Mouse (Mus musculus) naive thymus-derived CD4-positive, alpha-beta T cell, adult 2 months (primary cell): ENCODE results near the gene Sash3.

Experiments used
- DNase-seq: peaks from one replicate; pipeline ENCODE4 v3.0.0-alpha.2; 2011; ENCODE audit warnings: low read depth

Gene Sash3

GRCm38 (mm10) chrX:48140286-48140877 lies 5.9 kb upstream of the Sash3 start:
- peak; percentile 33 for DNase-seq

GRCm38 (mm10) chrX:48141481-48141880 lies 4.8 kb upstream of the Sash3 start:
- DNase-seq, result peak; percentile 78

GRCm38 (mm10) chrX:48143415-48144335 lies 2.6 kb upstream of the Sash3 start:
- DNase-seq, result peak; percentile 73

GRCm38 (mm10) chrX:48147226-48147625 lies 990 bp downstream of the Sash3 start:
- DNase-seq, result peak; percentile 50

- peak; percentile 73 for DNase-seq
Observed at GRCm38 (mm10) chrX:48147741-48148186, 1.5 kb downstream of the Sash3 start.

GRCm38 (mm10) chrX:48152106-48152505 lies 5.9 kb downstream of the Sash3 start:
- DNase-seq, result no peak

- DNase-seq, result no peak
Observed at GRCm38 (mm10) chrX:48153414-48153813, 7.2 kb downstream of the Sash3 start.

GRCm38 (mm10) chrX:48153949-48154348 lies 7.7 kb downstream of the Sash3 start:
- no peak for DNase-seq

- no peak for DNase-seq
Observed at GRCm38 (mm10) chrX:48155489-48155888, 9.3 kb downstream of the Sash3 start.

GRCm38 (mm10) chrX:48157396-48157795 lies 11.2 kb downstream of the Sash3 start:
- no peak for DNase-seq

GRCm38 (mm10) chrX:48158229-48158919 lies 12.1 kb downstream of the Sash3 start:
- DNase-seq, result no peak

- DNase-seq, result no peak
Observed at GRCm38 (mm10) chrX:48169892-48170291, 23.7 kb downstream of the Sash3 start.

- no peak for DNase-seq
Observed at GRCm38 (mm10) chrX:48170368-48170767, 24.1 kb downstream of the Sash3 start.

GRCm38 (mm10) chrX:48181844-48182243 lies 35.6 kb downstream of the Sash3 start:
- no peak for DNase-seq

GRCm38 (mm10) chrX:48184703-48185102 lies 38.5 kb downstream of the Sash3 start:
- DNase-seq, result no peak

- no peak for DNase-seq
Observed at GRCm38 (mm10) chrX:48191261-48191660, 45.0 kb downstream of the Sash3 start.

- DNase-seq, result no peak
Observed at GRCm38 (mm10) chrX:48193235-48194152, 47.3 kb downstream of the Sash3 start.

- no peak for DNase-seq
Observed at GRCm38 (mm10) chrX:48197856-48198255, 51.6 kb downstream of the Sash3 start.

- no peak for DNase-seq
Observed at GRCm38 (mm10) chrX:48199026-48199425, 52.8 kb downstream of the Sash3 start.

GRCm38 (mm10) chrX:48200699-48201098 lies 54.5 kb downstream of the Sash3 start:
- no peak for DNase-seq

GRCm38 (mm10) chrX:48201973-48202372 lies 55.7 kb downstream of the Sash3 start:
- DNase-seq, result no peak

GRCm38 (mm10) chrX:48202436-48202835 lies 56.2 kb downstream of the Sash3 start:
- DNase-seq, result no peak
